Mouse (Mus musculus) liver, adult 2 months (tissue): ENCODE data around the gene Cdk6.

ENCODE experiments used
- CTCF ChIP-seq: fragments of 200-500 bp; IDR thresholded peaks from 2 replicates; pipeline ENCODE4 v1.5.1; 2011; ENCODE audit warnings: low read depth, low read length, control low read depth
- POLR2A ChIP-seq: fragments of 200-500 bp; IDR thresholded peaks from 2 replicates; pipeline ENCODE4 v1.6.1; 2011; ENCODE audit warnings: low read length, control low read depth; ENCODE audit not compliant: insufficient read depth; ENCODE audit errors: extremely low read depth

- no peak for TF ChIP-seq CTCF
- TF ChIP-seq POLR2A, result no peak
Observed at GRCm38 (mm10) chr5:3536592-3537212, 195.4 kb downstream of the Cdk6 start.
